Mouse (Mus musculus): ENCODE results near the gene Zmpste24. TPM values are rescaled to one million over a fixed set of nuclear protein-coding genes. Genes with fewer than 3 reads are reported as not detected.

Gene Zmpste24
- polyA plus RNA-seq, 1 experiment from 2014 or later: 33.3 TPM

- Histone ChIP-seq H3K9me3 (no peaks in the 10 kb centered on the region), H3K36me3 (no peaks in the 10 kb centered on the region), H3K27ac (no peak overlapping the region; the same call in 1 of the 2 replicates), H3K4me3 (peak overlapping the region; percentile 48), H3K27me3 (ENCODE audit: insufficient read depth, poor library complexity, severe bottlenecking) (peaks cover 47% of the 10 kb centered on the region), H3K4me1 (peaks cover 17% of the 10 kb centered on the region)
- no peak for DNase-seq (ENCODE audit: low spot score)
- 6% methylated on average over 35 of the region's 35 CpGs for WGBS
These were observed 45.4 kb downstream of the Zmpste24 start for GRCm38 (mm10) chr4:121052454-121053323.

- DNase-seq (ENCODE audit: low spot score): no peak
- Histone ChIP-seq H3K4me1 (peaks cover 17% of the 10 kb centered on the region), H3K36me3 (no peaks in the 10 kb centered on the region), H3K4me3 (peak overlapping the region; percentile 48; the same call in 1 of the 2 replicates), H3K27me3 (ENCODE audit: insufficient read depth, poor library complexity, severe bottlenecking) (peaks cover 47% of the 10 kb centered on the region), H3K27ac (no peak overlapping the region), H3K9me3 (no peaks in the 10 kb centered on the region)
- 21% methylated on average over 4 of the region's 4 CpGs for WGBS
These were observed 46.2 kb downstream of the Zmpste24 start for GRCm38 (mm10) chr4:121051863-121052262.

- H3K27ac ChIP-seq: 0 out of 2 replicates have a peak overlapping the region, but pooled peaks have one; percentile 83
- peaks cover 29% of the 10 kb centered on the region for H3K27me3 ChIP-seq (ENCODE audit: insufficient read depth, poor library complexity, severe bottlenecking)
- H3K9me3 ChIP-seq: no peaks in the 10 kb centered on the region
- no peaks in the 10 kb centered on the region for H3K36me3 ChIP-seq
- no peak for DNase-seq (ENCODE audit: low spot score)
- WGBS: 78% methylated on average over 3 of the region's 3 CpGs
- H3K4me1 ChIP-seq: peaks cover 27% of the 10 kb centered on the region
- no peak overlapping the region for H3K4me3 ChIP-seq
These were observed 55.1 kb downstream of the Zmpste24 start for GRCm38 (mm10) chr4:121042946-121043345.

GRCm38 (mm10) chr4:121042472-121042871 lies 55.6 kb downstream of the Zmpste24 start:
- peak overlapping the region; percentile 83 for H3K27ac ChIP-seq
- WGBS: 73% methylated on average over 5 of the region's 5 CpGs

GRCm38 (mm10) chr4:121040897-121041671 lies 57.0 kb downstream of the Zmpste24 start:
- Histone ChIP-seq H3K27me3 (ENCODE audit: insufficient read depth, poor library complexity, severe bottlenecking) (peaks cover 33% of the 10 kb centered on the region), H3K4me3 (peak overlapping the region; percentile 40), H3K36me3 (no peaks in the 10 kb centered on the region), H3K4me1 (peaks cover 27% of the 10 kb centered on the region), H3K9me3 (no peaks in the 10 kb centered on the region), H3K27ac (peak overlapping the region; percentile 83)
- 9% methylated on average over 18 of the region's 18 CpGs for WGBS
- peak; percentile 84 for DNase-seq (ENCODE audit: low spot score)

More at GRCm38 (mm10) chr4:121042472-121042871, 55.6 kb downstream of the Zmpste24 start:
- Histone ChIP-seq H3K27me3 (ENCODE audit: insufficient read depth, poor library complexity, severe bottlenecking) (peaks cover 33% of the 10 kb centered on the region), H3K9me3 (no peaks in the 10 kb centered on the region), H3K4me3 (no peak overlapping the region), H3K4me1 (peaks cover 27% of the 10 kb centered on the region), H3K36me3 (no peaks in the 10 kb centered on the region)
- no peak for DNase-seq (ENCODE audit: low spot score)

- Histone ChIP-seq H3K4me1 (peaks cover 27% of the 10 kb centered on the region), H3K27me3 (ENCODE audit: insufficient read depth, poor library complexity, severe bottlenecking) (peaks cover 33% of the 10 kb centered on the region), H3K9me3 (no peaks in the 10 kb centered on the region), H3K27ac (peak overlapping the region; percentile 67; the same call in 1 of the 2 replicates), H3K36me3 (no peaks in the 10 kb centered on the region), H3K4me3 (peak overlapping the region; percentile 65)
- DNase-seq (ENCODE audit: low spot score): no peak
- 65% methylated on average over 14 of the region's 14 CpGs for WGBS
These were observed 57.7 kb downstream of the Zmpste24 start for GRCm38 (mm10) chr4:121040323-121040722.

- H3K9me3 ChIP-seq: no peaks in the 10 kb centered on the region
- no peaks in the 10 kb centered on the region for H3K36me3 ChIP-seq
- peak within 1 kb of the TSS; percentile 65 for H3K4me3 ChIP-seq
- peaks cover 33% of the 10 kb centered on the region for H3K27me3 ChIP-seq (ENCODE audit: insufficient read depth, poor library complexity, severe bottlenecking)
- WGBS: 3% methylated on average over 46 of the region's 46 CpGs
- no peak for DNase-seq (ENCODE audit: low spot score)
- H3K27ac ChIP-seq: peak within 1 kb of the TSS; percentile 67
- H3K4me1 ChIP-seq: peaks cover 27% of the 10 kb centered on the region
These were observed 58.5 kb downstream of the Zmpste24 start, which contains the start of gene Col9a2 for GRCm38 (mm10) chr4:121039331-121040115. TSS of gene Col9a2 (plus strand) at chr4:121039385.

- Histone ChIP-seq H3K36me3 (no peaks in the 10 kb centered on the region), H3K9me3 (no peaks in the 10 kb centered on the region), H3K4me1 (0 out of 2 replicates have a peak, but pooled peaks cover 5% of the 10 kb centered on the region), H3K4me3 (no peak overlapping the region), H3K27me3 (ENCODE audit: insufficient read depth, poor library complexity, severe bottlenecking) (peaks cover 5% of the 10 kb centered on the region), H3K27ac (no peak overlapping the region)
- no peak for DNase-seq (ENCODE audit: low spot score)
- WGBS: 79% methylated on average over 2 of the region's 2 CpGs
These were observed 65.0 kb downstream of the Zmpste24 start for GRCm38 (mm10) chr4:121033006-121033405.

- no peaks in the 10 kb centered on the region for H3K36me3 ChIP-seq
- H3K27me3 ChIP-seq (ENCODE audit: insufficient read depth, poor library complexity, severe bottlenecking): no peaks in the 10 kb centered on the region
- H3K27ac ChIP-seq: no peak overlapping the region
- WGBS: 64% methylated on average over 4 of the region's 4 CpGs
- no peak overlapping the region for H3K4me3 ChIP-seq
- DNase-seq (ENCODE audit: low spot score): no peak
- H3K9me3 ChIP-seq: no peaks in the 10 kb centered on the region
- 0 out of 2 replicates have a peak, but pooled peaks cover 5% of the 10 kb centered on the region for H3K4me1 ChIP-seq
These were observed 66.6 kb downstream of the Zmpste24 start for GRCm38 (mm10) chr4:121031440-121031839.

GRCm38 (mm10) chr4:121029632-121030031 lies 68.4 kb downstream of the Zmpste24 start:
- Histone ChIP-seq H3K4me1 (0 out of 2 replicates have a peak, but pooled peaks cover 5% of the 10 kb centered on the region), H3K4me3 (no peak overlapping the region), H3K36me3 (no peaks in the 10 kb centered on the region), H3K27me3 (ENCODE audit: insufficient read depth, poor library complexity, severe bottlenecking) (no peaks in the 10 kb centered on the region), H3K27ac (no peak overlapping the region), H3K9me3 (no peaks in the 10 kb centered on the region)
- DNase-seq (ENCODE audit: low spot score): no peak
- 73% methylated on average over 3 of the region's 3 CpGs for WGBS

GRCm38 (mm10) chr4:121028659-121029392 lies 69.2 kb downstream of the Zmpste24 start:
- 31% methylated on average over 14 of the region's 14 CpGs for WGBS
- peak; percentile 86 for DNase-seq (ENCODE audit: low spot score)
- H3K4me1 ChIP-seq: 0 out of 2 replicates have a peak, but pooled peaks cover 2% of the 10 kb centered on the region

More at GRCm38 (mm10) chr4:121028659-121029392, 69.2 kb downstream of the Zmpste24 start:
- no peak overlapping the region for H3K4me3 ChIP-seq
- no peaks in the 10 kb centered on the region for H3K9me3 ChIP-seq
- no peaks in the 10 kb centered on the region for H3K36me3 ChIP-seq
- H3K27me3 ChIP-seq (ENCODE audit: insufficient read depth, poor library complexity, severe bottlenecking): no peaks in the 10 kb centered on the region
- H3K27ac ChIP-seq: no peak overlapping the region
